Mouse (Mus musculus) embryo, embryonic 11 days (tissue): ENCODE data around the gene Phka1.
A peak's percentile ranks its signal among the peaks of the same experiment; 100 is the strongest.
"Not testable (repeated sequence)": the region's sequence is repeated elsewhere in the genome, so short reads cannot be mapped to it uniquely, and the experiment has no call there.

Experiments
- DNase-seq: peaks from one replicate; pipeline ENCODE4 v3.0.0-alpha.2; 2015

Gene Phka1

GRCm38 (mm10) chrX:102643823-102644572 is at the start of gene Phka1:
TSS of gene Phka1 (minus strand) at chrX:102644246.
- DNase-seq: peak; percentile 71

DNA sequence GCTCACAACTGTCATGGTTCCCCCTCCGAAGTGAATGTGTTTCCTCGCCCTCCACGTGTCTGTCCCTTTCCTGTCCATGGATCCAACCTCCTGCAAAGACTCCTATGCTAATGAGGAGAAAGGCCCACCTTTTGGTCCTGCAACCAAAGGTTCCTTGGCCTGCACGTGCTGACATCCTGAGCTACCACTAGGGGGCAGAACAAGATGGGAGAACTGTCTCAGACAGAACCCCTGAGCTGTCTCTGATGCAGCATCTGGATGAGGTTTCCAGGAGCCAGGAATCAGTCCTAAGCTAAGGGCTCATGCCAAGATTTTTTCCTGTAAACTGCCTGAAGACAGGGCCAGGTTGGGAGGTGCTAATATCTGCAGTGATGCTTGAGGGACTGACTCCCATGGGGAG is 45.2 kb upstream of the Phka1 start:
- DNase-seq: peak; percentile 46

- DNase-seq: not testable (repeated sequence)
These were observed 42.8 kb upstream of the Phka1 start, which contains the start of gene Gm3880 for GRCm38 (mm10) chrX:102686872-102687271. TSS of gene Gm3880 (minus strand) at chrX:102686972.

- DNase-seq: not testable (repeated sequence)
These were observed 40.7 kb upstream of the Phka1 start for GRCm38 (mm10) chrX:102684706-102685105.

DNA sequence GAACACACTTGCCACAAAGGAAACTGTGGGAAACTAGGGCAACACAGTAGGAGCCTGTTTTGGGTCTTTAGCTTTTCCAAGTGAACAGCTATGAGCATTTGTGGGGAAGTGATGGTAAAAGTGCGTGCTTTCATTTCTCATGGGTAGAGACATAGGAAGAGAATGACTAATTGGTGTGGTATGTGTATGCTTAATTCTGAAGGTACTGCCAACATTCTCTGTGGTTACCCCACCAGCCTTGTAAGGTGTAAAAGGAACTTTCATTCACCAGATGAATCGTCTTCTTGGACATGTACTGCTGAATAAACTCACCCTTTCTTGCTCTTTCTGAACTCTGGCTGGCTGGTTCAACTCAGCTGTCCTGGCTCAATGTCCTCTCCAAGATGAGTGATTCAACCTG is 22.6 kb upstream of the Phka1 start:
- no peak for DNase-seq

DNA sequence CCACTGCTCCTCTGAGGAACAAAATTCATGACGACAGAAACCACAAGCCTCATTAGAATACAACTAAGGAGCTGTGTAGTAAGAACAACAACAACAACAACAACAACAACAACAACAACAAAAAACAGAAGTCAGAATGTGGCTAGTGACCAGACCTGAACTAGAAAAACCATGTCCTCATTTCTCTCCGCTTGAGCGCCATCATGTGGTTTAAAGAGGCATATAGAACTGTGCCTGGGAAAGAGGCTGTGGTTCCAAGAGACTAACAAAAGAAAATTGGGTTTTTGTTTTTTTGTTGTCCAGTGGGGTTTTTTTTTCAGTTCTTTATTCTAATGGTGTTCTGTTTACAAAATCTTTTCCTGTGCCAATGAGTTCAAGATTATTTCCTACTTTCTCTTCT is 16.7 kb upstream of the Phka1 start:
- peak; percentile 3 for DNase-seq

DNA sequence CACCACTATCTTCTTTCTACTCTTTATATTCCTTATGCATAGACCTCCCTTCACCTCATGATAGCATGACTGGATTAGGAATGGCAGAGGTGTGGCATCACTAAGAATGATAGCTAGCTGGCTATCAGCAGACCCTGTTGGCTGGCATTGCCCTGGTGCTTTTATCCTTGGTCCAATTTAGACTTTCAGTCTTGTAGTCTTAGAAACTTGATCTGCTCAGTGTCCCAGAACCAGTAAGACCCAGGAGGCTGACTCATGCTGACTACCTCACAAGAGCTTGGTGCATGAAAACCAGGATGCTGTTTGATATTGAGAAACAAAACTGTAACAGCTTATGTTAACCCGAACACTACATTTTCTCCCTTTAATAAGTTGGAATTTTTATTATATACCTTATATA is 1.6 kb upstream of the Phka1 start:
- DNase-seq: no peak

DNA sequence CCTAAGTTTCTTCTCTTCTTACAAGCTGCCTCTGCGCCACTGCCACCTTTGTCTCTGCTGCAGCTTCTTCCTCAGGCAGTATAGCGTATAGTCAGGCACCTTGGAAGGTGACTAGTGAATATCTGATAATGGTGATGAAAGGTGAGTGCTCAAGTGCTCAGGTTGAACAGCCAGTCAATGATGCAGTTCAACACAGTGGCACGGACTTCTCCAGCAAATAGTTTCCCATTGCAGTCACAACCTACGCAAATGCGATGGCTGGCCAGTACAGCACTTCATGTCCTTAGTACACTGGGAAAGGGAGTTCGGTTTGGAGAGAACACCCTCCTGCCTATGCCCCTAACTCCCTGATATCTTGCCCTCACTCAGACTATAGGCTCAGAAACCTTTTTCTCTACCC is 1.1 kb upstream of the Phka1 start:
- no peak for DNase-seq

DNA sequence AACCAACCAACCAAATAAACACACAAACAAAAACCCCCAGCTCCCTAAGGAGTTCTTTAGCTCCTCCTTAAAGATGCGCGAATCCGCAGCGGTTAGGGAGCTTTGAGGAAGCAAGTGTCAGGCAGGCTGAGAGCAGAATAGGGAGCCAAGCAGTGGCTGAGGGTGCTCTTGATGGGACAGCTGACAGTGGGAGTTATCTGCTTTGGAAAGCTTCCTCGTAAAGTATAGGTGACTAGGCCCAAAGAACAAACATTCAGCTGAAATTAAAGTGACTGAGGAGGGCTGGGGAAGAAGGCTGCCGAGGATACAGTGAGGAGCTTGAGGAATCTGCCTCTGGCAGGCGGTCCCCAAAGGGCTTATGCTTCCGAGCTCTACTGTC is 516 bp upstream of the Phka1 start:
- peak; percentile 28 for DNase-seq

- DNase-seq: no peak
These were observed 42.8 kb downstream of the Phka1 start for GRCm38 (mm10) chrX:102601269-102601668.

DNA sequence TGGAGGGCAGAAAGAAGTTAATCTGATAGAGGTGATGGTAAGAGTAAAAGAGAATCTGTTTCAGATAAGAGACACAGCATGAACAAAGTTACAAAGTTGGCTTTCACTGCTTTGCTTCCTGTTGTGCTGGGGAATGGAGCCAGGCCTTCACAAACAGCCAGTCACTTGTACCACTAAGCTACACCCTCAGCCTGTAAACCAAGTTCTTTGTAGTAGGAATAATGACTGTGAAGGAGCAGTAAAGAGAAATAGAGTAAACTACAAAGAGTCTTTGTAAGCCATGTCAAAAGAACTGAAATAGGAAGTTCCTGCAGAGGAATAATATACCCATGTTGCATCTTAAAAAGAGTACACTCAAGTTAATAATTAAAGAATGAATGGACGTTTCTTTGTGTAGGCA is 55.5 kb downstream of the Phka1 start:
- no peak for DNase-seq

GRCm38 (mm10) chrX:102571186-102571585 is 72.9 kb downstream of the Phka1 start:
- DNase-seq: no peak

DNA sequence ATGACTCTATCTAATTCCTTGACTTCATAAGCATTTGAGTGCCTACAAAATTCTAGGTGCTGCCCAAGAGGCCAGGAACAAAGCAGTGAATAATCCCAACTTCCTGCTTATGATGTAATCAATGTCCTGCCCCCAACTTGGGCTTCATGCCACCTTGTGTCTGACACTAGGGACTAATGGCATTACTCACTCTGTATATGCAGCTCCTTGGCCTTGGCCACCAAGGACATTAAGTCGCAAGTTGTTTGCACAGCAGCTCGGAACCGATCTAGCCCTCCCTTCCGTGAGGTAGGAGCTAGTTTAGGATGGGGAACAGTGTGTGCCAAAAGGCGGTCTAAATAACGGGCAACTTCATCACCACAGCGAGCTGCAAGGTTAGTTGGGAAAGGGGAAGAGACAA is 87.1 kb downstream of the Phka1 start:
- no peak for DNase-seq

DNA sequence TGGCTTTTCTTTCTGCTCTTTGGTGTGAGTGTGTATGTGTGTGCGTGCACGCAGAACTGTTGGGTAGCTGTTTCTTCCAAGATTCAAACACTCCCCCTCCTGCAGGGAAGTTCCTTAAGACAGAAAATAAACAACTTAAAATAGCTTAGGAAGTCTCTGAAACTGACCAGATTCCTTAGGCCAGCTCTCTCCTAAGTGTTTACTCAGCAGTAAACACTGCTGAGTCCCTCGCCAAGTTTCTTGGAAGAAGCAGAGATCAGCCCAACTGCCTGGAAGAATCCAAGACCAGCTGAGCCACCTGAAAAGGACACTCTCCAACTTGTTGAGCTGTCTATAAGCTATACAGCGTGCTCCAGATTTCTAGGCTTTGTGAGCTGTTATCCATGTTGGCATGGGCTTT is 134.8 kb downstream of the Phka1 start:
- no peak for DNase-seq

DNA sequence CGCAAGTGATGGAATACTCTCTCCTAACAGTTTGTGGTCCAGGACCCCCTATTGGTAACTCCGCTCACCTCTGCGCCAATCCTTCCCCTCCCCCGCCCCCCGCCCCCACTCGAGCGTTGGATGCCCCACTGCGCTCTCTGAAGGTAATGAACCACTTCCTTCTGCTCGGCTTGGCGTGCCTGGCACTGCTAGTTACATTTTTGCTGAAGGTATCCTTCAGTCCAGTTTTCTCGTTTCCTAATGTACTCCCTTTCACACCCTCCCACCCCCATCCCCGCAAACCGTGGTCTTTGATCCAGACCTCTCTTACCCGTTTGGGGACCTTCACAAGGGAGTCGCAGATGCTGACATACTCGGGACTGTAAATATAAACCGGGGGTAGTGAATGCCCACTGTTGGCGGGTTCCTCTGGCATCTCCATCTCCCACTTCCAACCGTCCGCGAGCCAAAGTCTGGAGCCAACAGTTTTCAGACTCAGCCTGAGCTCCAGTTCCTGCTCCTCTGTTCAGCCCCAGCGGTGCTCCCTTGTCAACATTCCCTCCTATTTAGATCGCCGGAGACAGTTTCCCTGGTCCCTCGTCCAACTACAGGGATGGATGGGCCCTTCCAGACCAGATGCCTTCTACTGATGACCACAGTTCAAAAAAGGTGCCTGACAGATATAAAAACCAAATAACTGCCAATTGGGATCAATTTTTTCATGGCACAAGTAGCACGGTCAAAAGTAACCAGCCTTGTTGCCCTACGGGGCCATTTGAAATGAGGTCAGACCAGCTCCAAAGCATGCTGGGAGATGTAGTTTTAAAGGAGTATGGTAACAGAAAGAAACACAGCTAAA is 139.2 kb downstream of the Phka1 start, which contains the start of gene Hdac8:
Gene Hdac8 (minus strand): TSS at position 716 of the 838 bp plus-strand sequence.
- peak; percentile 66 for DNase-seq

- DNase-seq: no peak
These were observed 139.9 kb downstream of the Phka1 start for GRCm38 (mm10) chrX:102504179-102504578.

DNA sequence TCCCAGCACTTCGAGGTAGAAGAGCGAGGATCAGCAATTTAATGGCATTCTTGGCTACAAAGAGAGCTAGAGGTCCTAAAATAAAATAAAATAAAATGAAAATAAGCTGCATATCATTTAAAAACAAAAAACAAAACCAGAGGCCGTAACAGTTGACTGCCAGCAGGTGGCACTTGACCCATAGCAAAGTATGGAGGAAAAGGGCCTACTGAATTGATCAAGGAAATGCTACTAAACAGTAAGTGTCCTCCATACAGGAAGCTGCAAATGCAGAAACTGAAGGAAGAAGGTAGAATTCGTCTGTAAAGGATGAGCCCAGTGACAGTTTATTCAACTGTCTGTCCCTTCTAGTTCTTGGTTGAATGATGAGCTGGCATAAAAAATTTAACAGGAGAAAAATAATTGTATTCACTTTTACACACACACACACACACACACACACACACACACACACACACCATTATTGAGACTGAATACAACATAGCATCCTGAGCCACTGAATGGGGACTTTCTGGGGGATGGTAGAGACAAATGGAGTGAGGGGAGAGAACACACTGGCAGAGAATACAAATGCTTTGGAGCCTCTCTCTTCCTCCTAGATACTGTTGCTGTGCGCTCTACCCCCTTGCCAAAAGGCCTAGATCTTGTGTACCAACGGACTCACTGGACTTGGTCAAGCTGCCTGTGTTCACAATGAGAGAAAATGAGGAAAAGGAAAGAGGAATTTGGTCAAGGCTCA is 149.9 kb downstream of the Phka1 start:
- DNase-seq: peak; percentile 38

- no peak for DNase-seq
These were observed 158.5 kb downstream of the Phka1 start for GRCm38 (mm10) chrX:102485575-102485974.

DNA sequence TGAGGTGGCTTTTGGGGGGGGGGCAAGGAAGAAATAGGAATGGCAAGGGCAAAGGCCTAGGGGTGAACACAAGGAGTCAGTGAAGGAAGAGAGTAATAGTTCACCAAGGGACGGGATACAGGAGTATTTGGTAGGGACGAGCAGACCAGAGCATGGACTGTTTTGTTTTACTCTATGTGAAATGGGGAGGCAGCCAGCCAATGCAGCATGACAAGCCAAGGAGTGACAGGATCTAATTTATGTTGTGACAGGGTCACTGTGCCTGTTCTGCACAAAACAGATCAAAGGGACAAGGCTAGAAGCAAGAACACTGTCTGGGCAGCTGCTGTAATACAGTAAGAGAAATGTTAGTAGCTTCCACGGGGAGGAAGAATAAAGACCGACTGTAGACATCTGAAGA is 164.4 kb downstream of the Phka1 start:
- no peak for DNase-seq

- peak; percentile 61 for DNase-seq
These were observed 165.1 kb downstream of the Phka1 start for GRCm38 (mm10) chrX:102478965-102479364.

GRCm38 (mm10) chrX:102478481-102478880 is 165.6 kb downstream of the Phka1 start:
- no peak for DNase-seq

DNA sequence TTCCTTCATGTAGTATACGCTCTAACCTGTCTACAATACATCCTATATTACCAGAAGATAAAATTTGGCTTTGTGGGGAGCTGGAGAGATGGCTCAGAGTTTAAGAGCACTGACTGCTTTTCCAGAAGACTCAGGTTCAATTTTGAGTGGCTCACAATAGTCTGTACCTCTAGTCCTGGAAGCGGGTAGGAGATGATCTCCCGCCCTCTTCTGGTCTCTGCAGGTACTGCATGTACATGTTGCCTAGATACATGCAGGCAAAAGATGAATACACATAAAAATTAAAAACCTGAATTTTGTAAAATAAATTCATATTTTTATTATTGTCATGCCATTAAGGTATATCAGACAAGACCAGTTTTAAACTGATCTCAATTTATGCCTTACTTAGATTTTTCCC is 167.3 kb downstream of the Phka1 start:
- peak; percentile 54 for DNase-seq

GRCm38 (mm10) chrX:102475555-102475954 is 168.5 kb downstream of the Phka1 start:
- DNase-seq: no peak
